Comparison of ENCODE assay signal across 17 mouse cellular contexts in the genomic region with DNA sequence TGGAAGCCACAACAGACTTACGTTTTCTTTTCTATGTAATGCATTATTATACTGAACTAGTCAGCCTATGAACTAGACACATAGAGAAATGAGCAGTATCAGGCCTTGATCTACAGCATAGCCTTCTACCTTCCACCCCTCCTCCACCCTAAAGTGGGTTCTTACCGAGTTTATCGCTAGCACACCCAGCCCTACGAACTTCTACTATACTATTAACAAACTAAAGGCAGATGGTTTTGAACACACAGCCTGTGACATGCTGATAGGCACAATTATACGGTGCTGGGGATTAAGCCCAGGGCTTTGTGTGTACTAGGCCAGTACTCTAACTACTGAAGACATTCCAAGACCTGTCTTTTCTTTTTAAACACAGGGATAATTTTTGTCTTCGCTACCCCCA.
"Had no signal": no experiment of that assay in that cellular context is flagged by ENCODE, and none has a peak within 500 bp of the region (broad histone marks: within the 10 kb centered on the region; RNA-seq: fewer than 3 reads in every experiment).

No protein-coding gene starts in this region.

- H3K9ac ChIP-seq: limb, embryonic 12.5 days; limb, embryonic 15.5 days had no signal

- H3K27ac ChIP-seq: limb, embryonic 12.5 days; macrophage had no signal

- H3K4me3 ChIP-seq: limb, embryonic 12.5 days; limb, embryonic 15.5 days; megakaryocyte, embryonic 14.5 days had no signal

- DNase-seq: kidney, adult 18-20 months; kidney, adult 9 months; kidney, postnatal 14 days; kidney, postnatal 4 days; left cerebral cortex, postnatal 4 days; lung, adult 2 months; midbrain, embryonic 14.5 days; thymus, adult 18-20 months; thymus, postnatal 14 days; thymus, postnatal 4 days had no signal

- H3K36me3 ChIP-seq: limb, embryonic 15.5 days had no signal

- ATAC-seq: inflammation-experienced regulatory T-cells, adult 6 months; intestine, embryonic 16.5 days had no signal

- H3K27me3 ChIP-seq: limb, embryonic 12.5 days; limb, embryonic 15.5 days; megakaryocyte, embryonic 14.5 days had no signal

- H3K9me3 ChIP-seq: limb, embryonic 15.5 days had no signal

- H3K4me2 ChIP-seq: limb, embryonic 12.5 days; limb, embryonic 15.5 days; midbrain, embryonic 11.5 days had no signal
